Mouse (Mus musculus): ENCODE measurements at regions not wholly inside any gene's neighbourhood (a gene's known extent, or its start where the extent isn't known, plus 50 kb on each side); places are given as distances from the start of the nearest gene placed in this dataset.

DNA sequence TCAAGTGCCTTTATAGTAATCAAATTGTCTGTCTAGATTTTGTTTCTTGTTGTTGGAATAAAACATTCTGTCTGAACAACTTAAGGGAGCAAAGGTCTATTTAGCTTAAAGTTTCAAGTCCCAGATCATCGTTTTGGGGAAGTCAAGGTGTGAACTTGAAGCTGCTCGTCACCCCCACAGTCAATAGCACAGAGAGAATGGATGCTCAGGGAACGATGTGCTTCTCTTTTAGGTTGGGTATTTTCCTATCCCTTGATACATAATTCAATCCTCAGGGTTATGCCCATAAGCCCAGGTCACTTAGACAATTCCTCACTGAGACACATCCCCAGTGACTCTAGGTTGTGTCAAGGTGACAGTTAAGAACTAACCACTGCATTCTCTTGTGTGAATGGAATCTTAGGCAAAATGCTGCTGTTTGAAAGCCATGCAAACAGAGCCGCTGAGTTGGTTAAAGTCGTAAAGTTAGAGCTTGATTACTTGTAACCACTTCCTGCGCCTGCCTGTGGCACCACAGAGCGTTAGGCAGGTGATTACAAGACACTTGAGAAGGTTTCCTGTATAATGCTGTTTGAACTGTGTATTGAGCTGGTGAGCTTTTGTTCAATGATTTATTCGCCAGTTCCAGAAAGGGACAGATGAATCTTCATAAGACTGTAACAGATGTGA lies 170.2 kb downstream of the Btg1 start:
- in situ Hi-C loops (cut with MboI; ENCODE audit: low pct_unique_long_range_greater_than_20kb) = no loop called here

DNA sequence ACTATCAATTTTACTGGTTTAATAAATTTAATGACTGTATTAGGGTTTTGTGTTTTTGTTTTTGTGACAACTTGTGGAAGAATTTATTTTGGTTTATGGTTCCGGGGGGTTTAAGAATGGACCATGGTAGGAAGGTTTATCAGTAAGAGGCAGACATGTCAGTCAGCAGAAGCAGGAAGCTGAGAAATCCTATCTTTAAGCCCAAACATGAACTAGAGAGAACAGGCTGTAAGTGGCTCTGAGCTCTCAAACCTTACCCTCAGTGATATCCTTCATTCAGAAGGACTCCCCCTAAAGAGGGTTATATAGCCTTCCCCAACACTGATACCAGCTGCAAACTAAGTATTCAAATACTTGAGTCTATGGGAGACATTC lies 170.8 kb downstream of the Btg1 start:
- H3K27me3 ChIP-seq = no peaks in the 10 kb centered on the region
- DNase-seq (ENCODE audit: low read depth, low spot score) = no peak
- in situ Hi-C loops (cut with MboI; ENCODE audit: low pct_unique_long_range_greater_than_20kb) = no loop called here
- CTCF ChIA-PET = interaction anchor here (1.7 kb wide), 1 partner anchor 10 kb away, joined by 5 read pairs; no protein-coding TSS in a partner anchor
- no peak for ATAC-seq
- POLR2A ChIA-PET = no interaction called here
- no peak for TF ChIP-seq CTCF (IDR thresholded peaks at IDR 0.05)

More for the DNA sequence above, 170.2 kb downstream of the Btg1 start:
- ChIA-PET CTCF (interaction anchor here (0.7 to 1.7 kb wide), 2 partner anchors 8 to 10 kb away, joined by 3 to 5 read pairs; no protein-coding TSS in a partner anchor), POLR2A (interaction anchor here (0.5 kb wide), 1 partner anchor 8 kb away, joined by 5 read pairs; no protein-coding TSS in a partner anchor)
- DNase-seq (ENCODE audit: low read depth, low spot score) = no peak
- no peaks in the 10 kb centered on the region for H3K27me3 ChIP-seq
- no peak for TF ChIP-seq CTCF (IDR thresholded peaks at IDR 0.05)
- no peak for ATAC-seq

DNA sequence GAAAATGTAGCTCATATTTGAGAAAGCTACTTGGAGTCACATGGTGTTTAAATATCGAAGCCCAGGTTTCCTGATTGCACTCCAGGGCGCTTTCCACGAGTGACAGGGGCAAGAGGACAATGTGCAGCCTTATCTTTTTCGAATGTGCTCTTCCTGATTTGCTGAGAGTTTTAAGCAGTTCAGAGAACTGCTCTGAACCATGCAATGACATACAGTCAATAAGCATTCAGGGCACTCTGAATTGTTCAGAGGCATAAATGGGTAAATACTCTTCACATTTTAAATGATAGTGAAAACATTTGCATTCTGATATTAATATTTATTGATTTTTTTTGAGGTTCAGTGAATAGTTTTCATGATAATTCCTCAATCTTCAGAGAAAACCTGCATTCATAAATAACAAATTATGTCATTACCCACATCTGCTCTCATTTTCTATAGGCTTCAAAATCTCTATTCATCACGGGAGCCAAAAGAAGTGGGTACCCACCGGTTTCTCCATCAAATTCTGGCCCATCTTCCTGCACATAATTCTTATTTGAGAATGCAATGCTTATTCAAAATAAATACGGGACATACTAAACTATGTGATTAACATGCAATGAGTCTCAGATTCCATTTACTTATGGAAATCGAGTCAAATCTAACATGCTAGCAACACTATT lies 171.7 kb downstream of the Btg1 start:
- no peak for DNase-seq (ENCODE audit: low read depth, low spot score)
- TF ChIP-seq CTCF (IDR thresholded peaks at IDR 0.05) = no peak
- no peak for ATAC-seq
- in situ Hi-C loops (cut with MboI; ENCODE audit: low pct_unique_long_range_greater_than_20kb) = no loop called here
- ChIA-PET CTCF (interaction anchor here (1.7 kb wide), 1 partner anchor 9 kb away, joined by 5 read pairs; no protein-coding TSS in a partner anchor), POLR2A (interaction anchor here (0.6 kb wide), 1 partner anchor 91 kb away, joined by 3 read pairs; no protein-coding TSS in a partner anchor)
- H3K27me3 ChIP-seq = no peaks in the 10 kb centered on the region

DNA sequence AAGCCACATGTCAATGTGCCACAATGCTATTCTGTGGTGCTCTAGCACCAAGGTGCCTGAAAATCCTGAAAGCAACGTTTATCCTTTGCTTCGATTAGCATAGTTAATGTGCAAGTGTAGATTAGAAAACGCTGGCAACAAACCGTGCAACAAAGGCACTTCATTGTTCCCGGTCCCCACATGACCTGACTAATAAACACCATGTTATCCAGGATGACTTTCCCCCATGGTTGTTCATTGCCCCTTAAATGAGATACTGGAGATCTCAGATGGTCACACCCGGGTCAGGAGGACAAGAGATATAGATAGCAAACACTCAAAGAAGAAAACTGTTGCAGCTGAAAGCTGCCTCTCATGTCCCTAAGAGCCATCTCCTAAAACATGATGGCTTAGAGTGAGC lies 180.3 kb downstream of the Btg1 start:
- ATAC-seq = no peak
- ChIA-PET POLR2A (no interaction called here), CTCF (interaction anchor here (1.9 kb wide), 1 partner anchor 10 kb away, joined by 5 read pairs; no protein-coding TSS in a partner anchor)
- TF ChIP-seq CTCF (IDR thresholded peaks at IDR 0.05) = no peak
- in situ Hi-C loops (cut with MboI; ENCODE audit: low pct_unique_long_range_greater_than_20kb) = no loop called here
- no peak for DNase-seq (ENCODE audit: low read depth, low spot score)
- H3K27me3 ChIP-seq = no peaks in the 10 kb centered on the region

DNA sequence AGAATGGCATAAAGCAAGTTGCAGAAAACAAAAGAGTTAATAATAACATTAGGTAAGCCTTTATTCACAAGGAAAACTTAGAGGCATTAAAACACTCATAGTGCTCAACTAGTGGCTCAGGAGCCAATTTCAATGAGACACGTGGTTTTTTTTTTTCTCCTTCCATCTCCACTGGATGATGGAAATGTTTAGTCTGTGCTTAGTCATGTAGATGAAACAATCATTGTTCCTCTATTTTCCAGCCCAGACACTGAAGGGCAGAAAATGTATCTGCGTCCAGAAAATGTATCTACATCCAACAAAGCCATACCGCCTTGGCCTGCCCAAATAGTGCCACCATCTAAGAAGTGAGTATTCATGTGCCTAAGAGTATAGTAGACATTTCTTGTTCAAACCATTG lies 184.0 kb downstream of the Btg1 start:
- CTCF ChIA-PET = no interaction called here
- ATAC-seq (no peak), DNase-seq (ENCODE audit: low read depth, low spot score) (no peak)
- POLR2A ChIA-PET = no interaction called here
- H3K27me3 ChIP-seq = no peaks in the 10 kb centered on the region
- no peak for TF ChIP-seq CTCF (IDR thresholded peaks at IDR 0.05)
- in situ Hi-C loops (cut with MboI; ENCODE audit: low pct_unique_long_range_greater_than_20kb) = no loop called here

DNA sequence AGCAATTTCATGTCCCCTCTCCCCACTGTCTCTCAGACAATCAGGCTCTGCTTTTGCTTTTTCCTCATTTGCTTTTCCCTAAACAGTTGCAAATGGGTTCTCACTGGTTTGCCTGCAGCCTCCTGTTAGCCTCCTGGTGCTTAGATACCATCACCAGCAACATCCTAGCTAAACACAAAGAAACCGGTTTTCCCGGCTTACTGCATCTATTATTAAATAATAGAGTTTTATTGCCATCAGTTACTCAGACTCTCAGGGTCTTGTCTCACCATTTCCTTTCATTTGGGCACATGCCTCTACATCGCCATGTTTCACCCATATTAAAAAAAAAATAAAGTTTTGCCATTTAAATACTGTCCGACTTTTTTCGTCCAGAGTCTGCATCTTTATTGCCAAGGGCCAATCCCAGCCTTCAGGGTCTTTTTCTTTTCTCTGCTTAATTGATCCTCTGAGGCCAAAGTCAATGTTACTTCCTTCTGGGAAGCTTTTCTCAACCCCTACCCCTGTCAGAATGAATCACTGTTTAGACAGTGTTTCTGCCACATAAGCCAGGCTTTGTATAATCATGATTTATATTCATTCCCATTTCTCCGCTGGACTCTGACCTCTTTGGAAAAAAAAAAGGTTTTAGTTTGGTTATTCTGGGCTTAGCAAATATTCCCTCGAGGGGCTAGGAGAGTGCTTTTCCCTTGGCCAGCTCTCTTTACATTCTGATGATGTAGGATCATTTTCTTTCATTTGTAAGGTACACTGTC lies 187.4 kb downstream of the Btg1 start:
- DNase-seq (ENCODE audit: low read depth, low spot score) (no peak), ATAC-seq (no peak)
- no peak for TF ChIP-seq CTCF (IDR thresholded peaks at IDR 0.05)
- H3K27me3 ChIP-seq = no peaks in the 10 kb centered on the region
- ChIA-PET POLR2A (interaction anchor here (0.7 kb wide), 1 partner anchor 162 kb away, joined by 3 read pairs; no protein-coding TSS in a partner anchor), CTCF (no interaction called here)
- in situ Hi-C loops (cut with MboI; ENCODE audit: low pct_unique_long_range_greater_than_20kb) = no loop called here

DNA sequence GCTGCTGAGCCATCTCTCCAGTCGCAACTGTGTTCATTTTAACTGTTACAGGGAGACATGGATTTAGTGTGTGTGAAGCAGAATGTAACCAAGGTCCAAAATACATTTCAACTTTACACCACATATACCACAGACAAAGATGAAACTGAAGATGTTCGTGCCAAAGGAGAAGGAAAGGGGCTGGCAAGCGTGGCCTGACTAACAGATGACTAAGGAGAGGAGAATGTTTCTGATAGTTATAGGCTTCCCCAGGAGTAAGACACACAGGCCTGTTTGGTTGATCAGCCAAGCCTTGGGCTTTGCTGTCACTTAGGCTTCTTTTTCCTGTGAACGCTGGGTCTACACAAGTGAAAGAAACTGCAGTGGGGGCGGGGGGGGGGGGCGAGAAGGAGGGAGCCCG lies 189.8 kb downstream of the Btg1 start:
- CTCF ChIA-PET = no interaction called here
- in situ Hi-C loops (cut with MboI; ENCODE audit: low pct_unique_long_range_greater_than_20kb) = no loop called here
- no peak for TF ChIP-seq CTCF (IDR thresholded peaks at IDR 0.05)
- no peaks in the 10 kb centered on the region for H3K27me3 ChIP-seq
- POLR2A ChIA-PET = no interaction called here
- DNase-seq (ENCODE audit: low read depth, low spot score) (peak; percentile 57), ATAC-seq (peak; percentile 93)

DNA sequence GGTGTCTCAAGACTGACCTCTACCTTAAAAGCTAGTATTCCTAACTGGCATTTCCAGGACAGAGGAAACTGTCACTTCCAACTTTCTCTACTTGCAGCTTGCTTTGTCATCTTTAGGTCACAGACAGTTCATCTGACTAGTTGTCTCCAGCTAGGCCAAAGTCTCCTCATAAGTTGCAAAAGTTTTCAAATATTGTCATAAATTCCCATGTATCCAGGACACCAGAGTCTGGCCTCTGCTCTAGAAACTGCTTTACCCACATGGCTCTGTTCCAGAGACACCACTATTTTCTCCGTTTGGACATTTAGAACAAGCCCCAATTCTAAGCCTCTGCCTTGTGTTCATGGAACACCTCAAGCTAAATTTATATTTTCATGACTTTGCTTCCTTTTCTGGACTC lies 205.0 kb downstream of the Btg1 start:
- ChIA-PET CTCF (interaction anchor here (1.4 kb wide), 1 partner anchor 11 kb away, joined by 8 read pairs; no protein-coding TSS in a partner anchor), POLR2A (no interaction called here)
- DNase-seq (ENCODE audit: low read depth, low spot score) = no peak
- no peaks in the 10 kb centered on the region for H3K27me3 ChIP-seq
- ATAC-seq = no peak
- no peak for TF ChIP-seq CTCF (IDR thresholded peaks at IDR 0.05)
- in situ Hi-C loops (cut with MboI; ENCODE audit: low pct_unique_long_range_greater_than_20kb) = no loop called here

DNA sequence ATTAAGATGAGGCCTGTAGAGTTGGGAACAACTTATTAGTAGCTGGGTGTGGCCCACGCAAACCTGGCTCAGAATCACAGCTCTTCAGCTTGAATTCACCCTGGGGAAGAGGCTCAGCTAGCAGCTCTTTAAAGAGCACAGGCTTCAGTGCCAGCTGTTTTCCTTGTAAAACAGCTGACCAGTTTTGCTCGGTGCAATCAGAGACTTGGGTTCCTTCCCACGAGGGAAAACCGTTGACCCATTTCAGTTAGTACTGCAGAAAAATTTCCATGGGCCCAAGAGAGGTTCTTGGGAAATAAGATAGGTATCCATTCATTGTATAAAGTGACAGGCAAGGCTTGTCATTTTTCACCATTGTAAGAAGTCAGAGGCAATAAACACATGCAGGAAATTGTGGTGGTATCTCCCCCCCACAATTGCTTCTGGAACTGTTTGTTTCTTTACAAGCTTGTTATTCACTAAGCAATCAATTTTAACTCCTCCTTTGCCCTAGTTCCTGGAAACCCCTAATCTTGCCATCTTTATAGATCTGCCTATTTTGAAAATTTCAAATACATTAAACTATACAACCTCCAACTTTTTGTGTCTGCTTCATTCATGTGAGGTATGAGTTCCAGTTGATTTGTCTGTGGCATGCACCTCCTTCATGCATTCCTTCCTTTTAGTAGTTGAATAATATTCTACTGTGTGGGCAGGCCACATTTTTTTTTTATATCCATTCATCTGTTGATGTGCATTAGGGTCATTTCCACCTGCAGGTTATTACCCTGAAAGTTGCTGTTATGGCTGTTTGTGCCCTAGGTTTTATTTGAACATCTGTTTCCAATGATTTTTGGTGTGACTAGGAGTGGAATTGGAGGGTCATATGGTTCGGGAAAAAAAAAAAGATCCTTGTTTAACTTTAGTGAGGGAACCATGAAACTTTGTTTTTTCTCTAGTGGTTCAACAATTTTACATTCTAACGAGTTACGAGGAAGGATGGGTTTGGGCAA lies 205.8 kb downstream of the Btg1 start:
- in situ Hi-C loops (cut with MboI; ENCODE audit: low pct_unique_long_range_greater_than_20kb) = no loop called here
- no peak for DNase-seq (ENCODE audit: low read depth, low spot score)
- no peaks in the 10 kb centered on the region for H3K27me3 ChIP-seq
- no peak for TF ChIP-seq CTCF (IDR thresholded peaks at IDR 0.05)
- ATAC-seq = peak; percentile 51
- CTCF ChIA-PET = interaction anchor here (1.4 kb wide), 1 partner anchor 12 kb away, joined by 8 read pairs; no protein-coding TSS in a partner anchor
- POLR2A ChIA-PET = no interaction called here

All from Patski (cell line).